Mouse (Mus musculus): ENCODE results near the gene Fiz1. TPM values are rescaled to one million over a fixed set of nuclear protein-coding genes. Genes with fewer than 3 reads are reported as not detected.
"Not testable (repeated sequence)": the region's sequence is repeated elsewhere in the genome, so short reads cannot be mapped to it uniquely, and the experiment has no call there.

Gene Fiz1
- polyA plus RNA-seq, 1 experiment from 2014 or later = 10.1 TPM

DNA sequence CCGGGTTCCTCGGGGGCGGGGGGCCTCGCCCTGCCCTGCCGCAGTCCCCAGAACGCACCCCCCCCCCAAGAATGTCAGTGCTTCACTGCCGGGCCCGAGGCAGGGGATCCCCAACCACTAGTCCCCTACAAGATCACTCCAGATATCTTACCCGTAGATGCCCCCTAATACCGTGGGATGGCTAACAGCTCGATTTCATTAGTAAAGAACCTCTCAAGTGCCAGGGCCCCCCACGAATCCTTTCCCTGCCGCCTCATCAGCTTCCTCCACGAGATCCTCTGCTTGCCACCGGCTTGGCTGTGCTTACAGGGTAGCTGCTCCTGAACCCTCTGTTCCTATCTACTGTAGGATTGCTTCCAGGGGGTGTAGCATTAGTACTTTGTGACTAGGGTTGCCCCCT is 6.2 kb upstream of the Fiz1 start:
- Histone ChIP-seq H3K4me2 (ENCODE audit: low read depth, low read length) (peak overlapping the region; percentile 90), H3K9ac (replicated peaks) (peak overlapping the region; percentile 99), H3K27me3 (ENCODE audit: insufficient read depth, low read length) (no peaks in the 10 kb centered on the region), H3K9me3 (ENCODE audit: low read length) (no peaks in the 10 kb centered on the region), H3K36me3 (replicated peaks; ENCODE audit: insufficient read depth, low read length) (peaks cover 21% of the 10 kb centered on the region), H3K4me3 (ENCODE audit: low read depth, low read length) (peak overlapping the region; percentile 99), H3K27ac (ENCODE audit: low read depth) (peak overlapping the region; percentile 99), H3K4me1 (ENCODE audit: insufficient read depth) (peaks cover 11% of the 10 kb centered on the region)
- under 1% methylated on average over 15 of the region's 15 CpGs for WGBS (ENCODE audit: insufficient replicate concordance)
- TF ChIP-seq EP300 (IDR thresholded peaks at IDR 0.05; ENCODE audit: low read depth) (no peak), CTCF (IDR thresholded peaks at IDR 0.05; ENCODE audit: low read depth) (no peak)
- no peak for DNase-seq
- ATAC-seq = no peak

DNA sequence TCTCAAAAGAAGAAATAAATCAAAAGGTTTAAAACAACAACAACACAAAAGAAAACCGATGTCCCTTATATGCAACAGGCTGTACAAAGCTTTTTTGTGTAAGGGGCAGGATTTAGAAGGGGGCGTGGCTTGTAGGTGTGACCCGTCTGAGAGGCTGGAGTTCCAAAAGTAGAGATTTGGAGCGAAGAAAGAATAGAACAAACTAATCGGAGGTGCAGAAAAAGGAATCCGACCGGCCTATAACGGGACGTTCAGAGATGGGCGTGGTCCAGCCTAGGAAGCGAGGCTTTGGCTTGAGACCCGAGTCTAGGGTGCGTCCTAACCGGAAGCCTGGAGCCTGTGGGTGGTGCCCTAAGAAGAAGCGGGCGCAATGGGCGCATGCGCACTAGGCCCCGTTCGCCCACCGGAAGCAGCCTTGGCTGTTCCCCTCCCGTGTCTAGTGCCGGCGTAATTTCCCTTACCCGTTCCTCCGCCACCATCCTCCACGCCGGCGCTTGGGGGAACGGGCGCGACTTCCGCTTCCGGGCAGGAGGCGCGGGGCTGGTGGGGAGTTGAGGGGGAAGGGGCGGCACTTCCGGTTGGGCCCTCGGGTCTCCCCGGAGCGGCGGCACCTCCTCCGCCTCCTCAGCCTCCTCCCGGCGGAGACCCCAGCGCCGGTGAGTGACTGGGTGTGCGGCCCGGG is 5.6 kb upstream of the Fiz1 start, which contains the start of the genes Zfp865 and Ccdc106:
Zfp865 (plus strand) TSS at position 377 of the 682 bp plus-strand sequence.
Ccdc106 (plus strand) TSS at position 554 of the 682 bp plus-strand sequence.
- TF ChIP-seq CTCF (IDR thresholded peaks at IDR 0.05; ENCODE audit: low read depth) = no peak
- peak; percentile 47; the same call in 1 of the 2 replicates for TF ChIP-seq EP300 (IDR thresholded peaks at IDR 0.05; ENCODE audit: low read depth)
- Histone ChIP-seq H3K36me3 (replicated peaks; ENCODE audit: insufficient read depth, low read length) (peaks cover 21% of the 10 kb centered on the region), H3K27me3 (ENCODE audit: insufficient read depth, low read length) (no peaks in the 10 kb centered on the region), H3K9me3 (ENCODE audit: low read length) (no peaks in the 10 kb centered on the region), H3K27ac (ENCODE audit: low read depth) (peak within 1 kb of the TSS; percentile 99), H3K4me3 (ENCODE audit: low read depth, low read length) (peak within 1 kb of the TSS; percentile 99), H3K4me2 (ENCODE audit: low read depth, low read length) (peak within 1 kb of the TSS; percentile 90), H3K9ac (replicated peaks) (peak within 1 kb of the TSS; percentile 99), H3K4me1 (ENCODE audit: insufficient read depth) (peaks cover 13% of the 10 kb centered on the region)
- DNase-seq (peak; percentile 98), ATAC-seq (peak; percentile 91)
- under 1% methylated on average over 36 of the region's 49 CpGs for WGBS (ENCODE audit: insufficient replicate concordance)

GRCm38 (mm10) chr7:5019576-5019975 is 5.1 kb upstream of the Fiz1 start:
- peak overlapping the region; percentile 90 for H3K4me2 ChIP-seq (ENCODE audit: low read depth, low read length)
- peak overlapping the region; percentile 99 for H3K27ac ChIP-seq (ENCODE audit: low read depth)
- peaks cover 13% of the 10 kb centered on the region for H3K4me1 ChIP-seq (ENCODE audit: insufficient read depth)
- H3K9ac ChIP-seq (replicated peaks) = peak overlapping the region; percentile 99
- WGBS (ENCODE audit: insufficient replicate concordance) = 24% methylated on average over 8 of the region's 8 CpGs
- DNase-seq; H3K27me3 ChIP-seq (ENCODE audit: insufficient read depth, low read length); ATAC-seq; H3K9me3 ChIP-seq (ENCODE audit: low read length): not testable (repeated sequence)
- peak overlapping the region; percentile 99 for H3K4me3 ChIP-seq (ENCODE audit: low read depth, low read length)
- peaks cover 21% of the 10 kb centered on the region for H3K36me3 ChIP-seq (replicated peaks; ENCODE audit: insufficient read depth, low read length)

- WGBS (ENCODE audit: insufficient replicate concordance) = 96% methylated on average over 21 of the region's 21 CpGs
- ATAC-seq (no peak), DNase-seq (no peak)
- TF ChIP-seq CTCF (IDR thresholded peaks at IDR 0.05; ENCODE audit: low read depth) = no peak
- no peak for TF ChIP-seq EP300 (IDR thresholded peaks at IDR 0.05; ENCODE audit: low read depth)
- no peaks in the 10 kb centered on the region for H3K27me3 ChIP-seq (ENCODE audit: insufficient read depth, low read length)
- peaks cover 11% of the 10 kb centered on the region for H3K36me3 ChIP-seq (replicated peaks; ENCODE audit: insufficient read depth, low read length)
- H3K9me3 ChIP-seq (ENCODE audit: low read length) = no peaks in the 10 kb centered on the region
- H3K4me2 ChIP-seq (ENCODE audit: low read depth, low read length) = no peak overlapping the region
- H3K9ac ChIP-seq (replicated peaks) = no peak overlapping the region
- no peak overlapping the region for H3K4me3 ChIP-seq (ENCODE audit: low read depth, low read length)
- H3K4me1 ChIP-seq (ENCODE audit: insufficient read depth) = peaks cover 17% of the 10 kb centered on the region
- no peak overlapping the region for H3K27ac ChIP-seq (ENCODE audit: low read depth)
These were observed 3.4 kb upstream of the Fiz1 start for GRCm38 (mm10) chr7:5017931-5018330.

GRCm38 (mm10) chr7:5017352-5017751 is 2.9 kb upstream of the Fiz1 start:
- Histone ChIP-seq H3K27me3 (ENCODE audit: insufficient read depth, low read length) (no peaks in the 10 kb centered on the region), H3K4me2 (ENCODE audit: low read depth, low read length) (no peak overlapping the region), H3K4me1 (ENCODE audit: insufficient read depth) (peaks cover 19% of the 10 kb centered on the region), H3K9me3 (ENCODE audit: low read length) (no peaks in the 10 kb centered on the region), H3K27ac (ENCODE audit: low read depth) (no peak overlapping the region), H3K4me3 (ENCODE audit: low read depth, low read length) (no peak overlapping the region), H3K9ac (replicated peaks) (no peak overlapping the region), H3K36me3 (replicated peaks; ENCODE audit: insufficient read depth, low read length) (peaks cover 13% of the 10 kb centered on the region)
- ATAC-seq (no peak), DNase-seq (no peak)
- WGBS (ENCODE audit: insufficient replicate concordance) = 89% methylated on average over 16 of the region's 16 CpGs
- no peak for TF ChIP-seq EP300 (IDR thresholded peaks at IDR 0.05; ENCODE audit: low read depth)
- TF ChIP-seq CTCF (IDR thresholded peaks at IDR 0.05; ENCODE audit: low read depth) = peak; percentile 17; the same call in 1 of the 2 replicates

DNA sequence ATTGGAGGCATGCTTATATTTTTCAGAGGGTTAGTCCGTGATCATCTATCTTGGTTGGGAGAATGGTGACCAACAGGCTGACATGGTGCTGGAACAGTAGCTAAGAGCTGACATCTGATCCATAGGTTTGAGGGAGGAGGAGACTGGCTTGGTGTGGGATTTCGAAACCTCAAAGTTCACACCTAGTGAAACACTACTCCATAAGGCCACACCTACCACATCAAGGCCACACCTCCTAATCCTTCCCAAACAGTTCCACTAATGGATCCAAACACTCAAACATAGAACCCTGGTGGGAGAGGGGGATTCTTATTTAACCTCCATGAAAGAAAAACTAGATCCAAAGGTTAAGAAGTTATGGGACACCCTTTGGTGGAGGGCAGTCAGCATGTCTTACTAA is 2.4 kb upstream of the Fiz1 start:
- H3K9ac ChIP-seq (replicated peaks) = no peak overlapping the region
- no peak for TF ChIP-seq CTCF (IDR thresholded peaks at IDR 0.05; ENCODE audit: low read depth)
- TF ChIP-seq EP300 (IDR thresholded peaks at IDR 0.05; ENCODE audit: low read depth) = no peak
- H3K36me3 ChIP-seq (replicated peaks; ENCODE audit: insufficient read depth, low read length) = peaks cover 12% of the 10 kb centered on the region
- DNase-seq = no peak
- H3K9me3 ChIP-seq (ENCODE audit: low read length) = no peaks in the 10 kb centered on the region
- no peak overlapping the region for H3K27ac ChIP-seq (ENCODE audit: low read depth)
- H3K4me2 ChIP-seq (ENCODE audit: low read depth, low read length) = no peak overlapping the region
- no peak for ATAC-seq
- H3K4me3 ChIP-seq (ENCODE audit: low read depth, low read length) = no peak overlapping the region
- WGBS (ENCODE audit: insufficient replicate concordance) = 90% methylated on average over 2 of the region's 2 CpGs
- no peaks in the 10 kb centered on the region for H3K27me3 ChIP-seq (ENCODE audit: insufficient read depth, low read length)
- peaks cover 19% of the 10 kb centered on the region for H3K4me1 ChIP-seq (ENCODE audit: insufficient read depth)

Data from liver, postnatal 0 days (tissue).